Mouse (Mus musculus): ENCODE data around the gene Acap2. TPM values are rescaled to one million over a fixed set of nuclear protein-coding genes. Genes with fewer than 3 reads are reported as not detected.
A peak's percentile ranks its signal among the peaks of the same experiment; 100 is the strongest.

Gene Acap2
- total and polyA plus RNA-seq, 2 experiments, result 4.4 to 12.7 TPM

DNA sequence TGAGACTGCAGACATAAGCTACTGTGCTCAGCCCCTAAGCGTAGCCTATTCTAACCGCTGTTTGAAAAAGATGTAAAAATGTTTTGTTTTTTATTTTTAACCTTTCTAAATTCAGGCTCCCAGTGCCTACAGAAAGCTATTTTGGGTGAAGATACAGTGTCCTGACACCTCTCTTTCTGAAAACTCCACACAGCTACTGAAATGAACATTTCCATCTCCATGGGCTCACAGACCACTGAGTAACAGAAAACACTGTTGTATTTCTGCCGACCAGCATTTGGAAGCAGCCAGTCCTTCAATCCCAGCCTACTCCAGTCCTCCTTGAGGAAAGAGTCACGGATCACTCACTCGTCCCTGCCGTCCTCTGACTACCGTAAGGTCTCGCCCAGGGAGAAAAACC is 39.5 kb upstream of the Acap2 start:
- no peak overlapping the region for H3K9ac ChIP-seq (ENCODE audit: low read depth, low read length)
- DNase-seq (ENCODE audit: extremely low read depth, low read depth, low spot score), result no peak
- no peaks in the 10 kb centered on the region for H3K36me3 ChIP-seq (ENCODE audit: control insufficient read depth, insufficient read depth, low read length)
- H3K4me1 ChIP-seq (ENCODE audit: control insufficient read depth, insufficient read depth, low read length), result no peaks in the 10 kb centered on the region
- no peak overlapping the region for H3K27ac ChIP-seq (replicated peaks; ENCODE audit: insufficient read depth, low read depth, low read length)
- H3K4me3 ChIP-seq (ENCODE audit: insufficient read depth, low read depth, low read length), result no peak overlapping the region
- TF ChIP-seq POLR2A (IDR thresholded peaks at IDR 0.05; ENCODE audit: extremely low read depth, insufficient read depth, low read length) (no peak), CTCF (IDR thresholded peaks at IDR 0.05; ENCODE audit: low read depth, low read length) (no peak)
- no peaks in the 10 kb centered on the region for H3K79me2 ChIP-seq (ENCODE audit: control insufficient read depth, insufficient read depth, low read length)
- WGBS, result 97% methylated on average over 8 of the region's 8 CpGs
- H3K27me3 ChIP-seq (ENCODE audit: control insufficient read depth, insufficient read depth, low read length), result no peaks in the 10 kb centered on the region

DNA sequence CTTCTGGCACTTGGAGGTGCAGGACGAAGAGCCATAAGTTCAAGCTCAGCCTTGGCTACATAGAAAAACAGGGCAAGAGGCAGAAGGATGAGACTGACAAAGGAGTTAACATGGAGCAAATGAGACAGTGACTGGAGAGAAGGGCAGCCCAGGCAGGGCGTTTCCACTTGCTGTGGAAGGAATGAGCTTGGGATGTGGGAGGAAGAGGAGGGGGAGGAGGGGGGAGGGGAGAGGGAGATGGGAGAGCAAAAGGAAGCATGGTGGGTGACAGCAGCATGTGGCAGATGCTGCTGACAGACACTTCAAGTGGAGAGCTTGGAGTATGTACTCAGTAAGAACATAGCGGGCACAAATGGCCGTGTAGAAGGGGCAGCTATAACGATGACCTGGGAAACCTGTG is 37.2 kb upstream of the Acap2 start:
- no peak overlapping the region for H3K27ac ChIP-seq (replicated peaks; ENCODE audit: insufficient read depth, low read depth, low read length)
- H3K4me1 ChIP-seq (ENCODE audit: control insufficient read depth, insufficient read depth, low read length), result no peaks in the 10 kb centered on the region
- no peaks in the 10 kb centered on the region for H3K27me3 ChIP-seq (ENCODE audit: control insufficient read depth, insufficient read depth, low read length)
- H3K9ac ChIP-seq (ENCODE audit: low read depth, low read length), result no peak overlapping the region
- no peak for DNase-seq (ENCODE audit: extremely low read depth, low read depth, low spot score)
- no peak overlapping the region for H3K4me3 ChIP-seq (ENCODE audit: insufficient read depth, low read depth, low read length)
- no peaks in the 10 kb centered on the region for H3K79me2 ChIP-seq (ENCODE audit: control insufficient read depth, insufficient read depth, low read length)
- H3K36me3 ChIP-seq (ENCODE audit: control insufficient read depth, insufficient read depth, low read length), result no peaks in the 10 kb centered on the region
- WGBS, result 94% methylated on average over 5 of the region's 5 CpGs
- TF ChIP-seq CTCF (IDR thresholded peaks at IDR 0.05; ENCODE audit: low read depth, low read length), result no peak
- TF ChIP-seq POLR2A (IDR thresholded peaks at IDR 0.05; ENCODE audit: extremely low read depth, insufficient read depth, low read length), result no peak

DNA sequence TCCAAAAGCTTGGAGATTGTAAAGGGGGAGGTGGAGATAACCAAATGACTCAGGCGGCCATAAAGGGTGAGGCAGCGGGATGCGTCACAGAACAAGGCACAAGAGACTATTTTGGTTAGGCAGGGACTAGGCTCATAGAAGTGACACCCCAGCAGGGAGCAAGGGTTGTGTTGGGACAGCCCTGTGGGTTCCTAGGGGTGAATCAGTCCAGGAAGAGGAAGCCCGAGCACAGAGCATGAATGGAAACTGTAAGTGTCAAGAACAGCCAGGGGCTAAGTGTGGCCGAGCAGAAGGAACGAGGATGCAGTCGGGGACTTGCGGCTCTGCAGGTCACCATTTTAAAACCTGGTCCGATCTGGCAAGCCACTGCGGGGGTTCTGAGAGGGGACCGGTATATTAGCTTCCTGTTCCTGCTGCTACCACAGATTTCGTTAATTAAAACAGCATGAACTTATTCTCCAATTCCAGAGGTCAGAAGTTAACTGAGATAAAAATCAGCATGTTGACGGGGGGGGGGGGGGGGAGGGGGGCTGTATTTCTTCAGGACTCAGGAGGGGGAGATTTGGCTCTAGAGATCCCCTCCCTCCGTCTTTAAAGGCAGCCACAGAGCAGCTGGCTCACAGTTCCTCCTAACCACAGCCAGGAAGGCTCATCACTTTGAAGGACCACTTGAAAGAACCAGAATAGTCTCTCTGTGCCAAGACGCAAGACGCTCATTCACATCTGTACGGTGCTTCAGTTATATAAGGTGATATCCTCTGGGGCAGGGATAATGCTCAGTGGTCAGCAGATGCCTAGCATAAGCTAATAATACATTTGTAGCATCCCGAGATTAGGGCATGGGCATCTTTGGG is 34.6 kb upstream of the Acap2 start:
- Histone ChIP-seq H3K27ac (replicated peaks; ENCODE audit: insufficient read depth, low read depth, low read length) (no peak overlapping the region), H3K4me1 (ENCODE audit: control insufficient read depth, insufficient read depth, low read length) (no peaks in the 10 kb centered on the region), H3K9ac (ENCODE audit: low read depth, low read length) (no peak overlapping the region), H3K4me3 (ENCODE audit: insufficient read depth, low read depth, low read length) (peak overlapping the region; percentile 15; the same call in 1 of the 2 replicates), H3K36me3 (ENCODE audit: control insufficient read depth, insufficient read depth, low read length) (no peaks in the 10 kb centered on the region), H3K79me2 (ENCODE audit: control insufficient read depth, insufficient read depth, low read length) (no peaks in the 10 kb centered on the region), H3K27me3 (ENCODE audit: control insufficient read depth, insufficient read depth, low read length) (no peaks in the 10 kb centered on the region)
- WGBS, result 47% methylated on average over 18 of the region's 18 CpGs
- DNase-seq (ENCODE audit: extremely low read depth, low read depth, low spot score), result peak; percentile 21
- TF ChIP-seq CTCF (IDR thresholded peaks at IDR 0.05; ENCODE audit: low read depth, low read length), result no peak
- no peak for TF ChIP-seq POLR2A (IDR thresholded peaks at IDR 0.05; ENCODE audit: extremely low read depth, insufficient read depth, low read length)

DNA sequence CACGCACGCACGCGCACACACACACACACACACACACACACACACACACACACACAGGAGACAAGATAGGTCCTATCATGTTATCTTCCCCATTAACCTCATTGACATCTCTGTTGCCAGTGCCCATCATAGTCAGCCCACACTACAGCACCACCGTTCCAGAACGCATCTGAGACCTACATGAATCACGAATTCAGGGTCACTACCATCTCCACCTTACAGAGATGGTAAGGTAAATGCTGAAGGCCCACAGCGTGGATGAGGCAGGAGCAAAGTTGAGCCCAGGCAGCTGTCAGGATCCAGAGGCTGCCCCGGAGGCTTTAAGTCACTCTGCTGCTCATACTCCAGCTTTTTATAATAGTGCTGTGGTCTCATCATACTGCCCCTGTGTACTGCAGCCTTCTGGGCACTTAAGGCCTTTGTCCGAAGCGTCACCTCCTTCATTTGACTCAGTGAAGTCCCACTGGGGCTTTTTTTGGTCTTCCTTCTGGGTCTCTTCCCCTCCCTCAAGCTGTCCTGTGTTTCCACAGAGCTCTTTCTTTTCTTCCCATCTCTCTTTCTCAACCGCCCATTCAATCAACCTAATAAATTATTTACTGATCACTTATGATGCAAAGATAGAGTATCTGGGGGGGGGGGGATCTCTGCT is 33.9 kb upstream of the Acap2 start:
- Histone ChIP-seq H3K9ac (ENCODE audit: low read depth, low read length) (no peak overlapping the region), H3K27me3 (ENCODE audit: control insufficient read depth, insufficient read depth, low read length) (no peaks in the 10 kb centered on the region), H3K4me3 (ENCODE audit: insufficient read depth, low read depth, low read length) (no peak overlapping the region), H3K4me1 (ENCODE audit: control insufficient read depth, insufficient read depth, low read length) (no peaks in the 10 kb centered on the region), H3K36me3 (ENCODE audit: control insufficient read depth, insufficient read depth, low read length) (no peaks in the 10 kb centered on the region), H3K27ac (replicated peaks; ENCODE audit: insufficient read depth, low read depth, low read length) (no peak overlapping the region), H3K79me2 (ENCODE audit: control insufficient read depth, insufficient read depth, low read length) (no peaks in the 10 kb centered on the region)
- TF ChIP-seq CTCF (IDR thresholded peaks at IDR 0.05; ENCODE audit: low read depth, low read length) (no peak), POLR2A (IDR thresholded peaks at IDR 0.05; ENCODE audit: extremely low read depth, insufficient read depth, low read length) (no peak)
- WGBS, result 93% methylated on average over 12 of the region's 12 CpGs
- DNase-seq (ENCODE audit: extremely low read depth, low read depth, low spot score), result no peak

DNA sequence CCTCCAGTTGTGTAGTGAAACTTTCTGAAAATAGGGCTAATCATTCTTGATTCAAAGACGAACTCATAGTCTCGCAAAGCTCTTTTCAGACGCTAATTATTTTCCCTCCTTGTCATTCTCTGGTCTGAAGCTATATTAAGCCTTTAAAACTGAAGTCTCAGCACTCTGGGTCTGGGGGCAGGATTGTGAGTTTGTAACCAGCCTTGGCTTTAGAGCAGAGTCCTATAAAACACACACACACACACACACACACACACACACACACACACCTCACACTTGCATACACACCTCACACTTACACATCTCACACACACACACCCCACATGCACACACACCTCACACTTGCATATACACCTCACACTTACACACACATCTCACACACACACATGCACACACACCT is 33.3 kb upstream of the Acap2 start:
- H3K27me3 ChIP-seq (ENCODE audit: control insufficient read depth, insufficient read depth, low read length), result no peaks in the 10 kb centered on the region

More for the DNA sequence above, 33.3 kb upstream of the Acap2 start:
- H3K36me3 ChIP-seq (ENCODE audit: control insufficient read depth, insufficient read depth, low read length), result no peaks in the 10 kb centered on the region
- H3K27ac ChIP-seq (replicated peaks; ENCODE audit: insufficient read depth, low read depth, low read length), result no peak overlapping the region
- H3K4me3 ChIP-seq (ENCODE audit: insufficient read depth, low read depth, low read length), result no peak overlapping the region
- no peaks in the 10 kb centered on the region for H3K79me2 ChIP-seq (ENCODE audit: control insufficient read depth, insufficient read depth, low read length)
- H3K9ac ChIP-seq (ENCODE audit: low read depth, low read length), result no peak overlapping the region
- DNase-seq (ENCODE audit: extremely low read depth, low read depth, low spot score), result no peak
- no peaks in the 10 kb centered on the region for H3K4me1 ChIP-seq (ENCODE audit: control insufficient read depth, insufficient read depth, low read length)
- WGBS, result 74% methylated on average over 3 of the region's 3 CpGs
- no peak for TF ChIP-seq CTCF (IDR thresholded peaks at IDR 0.05; ENCODE audit: low read depth, low read length)
- no peak for TF ChIP-seq POLR2A (IDR thresholded peaks at IDR 0.05; ENCODE audit: extremely low read depth, insufficient read depth, low read length)

Measured in liver, adult 2 months (tissue).